Mouse (Mus musculus): ENCODE measurements around the gene Ceacam10.

DNA sequence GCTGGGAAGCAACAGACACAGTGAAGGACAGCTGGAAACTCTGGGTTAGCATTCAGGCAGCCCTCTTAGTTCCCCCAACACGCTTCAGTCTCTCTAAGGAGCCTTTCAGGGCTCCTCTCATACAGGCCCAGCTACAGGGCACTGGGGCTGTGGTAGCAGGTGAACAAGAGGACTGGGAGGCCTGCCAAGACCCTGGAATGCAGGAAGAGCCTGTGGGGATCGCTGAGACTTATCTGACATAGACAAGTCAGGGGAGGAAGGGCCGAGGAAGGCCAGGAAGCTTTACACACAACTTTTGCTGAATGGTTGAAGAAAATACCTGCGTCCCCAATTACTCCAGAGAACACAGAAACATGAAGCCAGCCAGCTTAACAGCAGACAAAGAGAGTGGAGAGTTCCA lies 26.3 kb upstream of the Ceacam10 start:
- TF ChIP-seq POLR2A (IDR thresholded peaks at IDR 0.05; ENCODE audit: insufficient read depth, low read depth, low read length) (no peak), CTCF (IDR thresholded peaks at IDR 0.05) (no peak)
